In genomic region chr3:94456529-94457000, GRCm38 (mm10) we compare ENCODE assay signal across 8 mouse cellular contexts. TPM values are rescaled to one million over a fixed set of nuclear protein-coding genes. Genes with fewer than 3 reads are reported as not detected.
DNase-seq lines count a peak whose midpoint lies in the region; ATAC-seq and TF ChIP-seq lines count a peak whose summit lies in the region.

No protein-coding gene starts in this region.

- 0 out of 2 replicates have a peak, but pooled peaks cover 5% of the 10 kb centered on the region for H3K4me1 ChIP-seq in forebrain, embryonic 15.5 days
- no peaks in the 10 kb centered on the region for H3K4me1 ChIP-seq in lung, embryonic 15.5 days
- no peaks in the 10 kb centered on the region; the same call in 1 of the 2 replicates for H3K4me1 ChIP-seq in thymus, adult 2 months (replicated peaks; ENCODE audit: control insufficient read depth, insufficient read depth, low read length)

- ATAC-seq in forebrain, embryonic 15.5 days (replicated peaks): peak; percentile 93
- ATAC-seq in lung, embryonic 15.5 days (ENCODE audit: borderline replicate concordance, extremely low read depth, low FRiP score, low TSS enrichment): peak; percentile 92

- no peaks in the 10 kb centered on the region for H3K9me3 ChIP-seq in forebrain, embryonic 15.5 days
- no peaks in the 10 kb centered on the region for H3K9me3 ChIP-seq in lung, embryonic 15.5 days

- peak overlapping the region; percentile 40 for H3K4me3 ChIP-seq in forebrain, embryonic 15.5 days
- H3K4me3 ChIP-seq in layer of hippocampus, adult 2 months: peak overlapping the region; percentile 44
- H3K4me3 ChIP-seq in lung, embryonic 15.5 days: peak overlapping the region; percentile 27
- H3K4me3 ChIP-seq in thymus, adult 2 months (ENCODE audit: control insufficient read depth, insufficient read depth, low read length): 0 out of 2 replicates have a peak overlapping the region, but pooled peaks have one; percentile 16

- H3K4me2 ChIP-seq in forebrain, embryonic 15.5 days (replicated peaks): peak overlapping the region; percentile 39
- H3K4me2 ChIP-seq in lung, embryonic 15.5 days: peak overlapping the region; percentile 51

- intact Hi-C loops in heart, postnatal 36 days (cut with DNase I): loop anchor here (1.0 to 10.0 kb wide), 3 partner anchors 46 to 398 kb away; no protein-coding TSS in a partner anchor

- H3K27ac ChIP-seq in forebrain, embryonic 15.5 days (replicated peaks): peak overlapping the region; percentile 39
- peak overlapping the region; percentile 1; the same call in 1 of the 2 replicates for H3K27ac ChIP-seq in layer of hippocampus, adult 2 months
- no peak overlapping the region for H3K27ac ChIP-seq in lung, embryonic 15.5 days
- no peak overlapping the region for H3K27ac ChIP-seq in thymus, adult 2 months (ENCODE audit: control insufficient read depth, insufficient read depth, low read length)

- DNase-seq in MEL-GATA-1-ER (ENCODE audit: extremely low read depth, low read depth): peak; percentile 86
- peak; percentile 73 for DNase-seq in cerebellum, adult 11-12 months
- DNase-seq in heart, postnatal 36 days: peak; percentile 70 to 74
- peak; percentile 84 to 85 for DNase-seq in layer of hippocampus, adult 2 months (ENCODE audit: low spot score in 2 of 2)
- DNase-seq in ovary, adult 18-20 months (ENCODE audit: low spot score): peak; percentile 72
- peak; percentile 76 for DNase-seq in thymus, adult 2 months

- H3K36me3 ChIP-seq in forebrain, embryonic 15.5 days: no peaks in the 10 kb centered on the region
- H3K36me3 ChIP-seq in lung, embryonic 15.5 days: no peaks in the 10 kb centered on the region
- no peaks in the 10 kb centered on the region for H3K36me3 ChIP-seq in thymus, adult 2 months (ENCODE audit: control insufficient read depth, insufficient read depth, low read length)

- no peaks in the 10 kb centered on the region for H3K27me3 ChIP-seq in forebrain, embryonic 15.5 days
- H3K27me3 ChIP-seq in lung, embryonic 15.5 days: no peaks in the 10 kb centered on the region
- H3K27me3 ChIP-seq in thymus, adult 2 months (ENCODE audit: control insufficient read depth, insufficient read depth, low read length): no peaks in the 10 kb centered on the region

- TF ChIP-seq CTCF in layer of hippocampus, adult 2 months (conservative IDR thresholded peaks at IDR 0.05): peak; percentile 95
- peak; percentile 68; the same call in 1 of the 2 replicates for TF ChIP-seq CTCF in thymus, adult 2 months (IDR thresholded peaks at IDR 0.05; ENCODE audit: borderline replicate concordance, control insufficient read depth, extremely low read depth, insufficient read depth, low read length, poor library complexity)

- TF ChIP-seq POLR2A in thymus, adult 2 months (IDR thresholded peaks at IDR 0.05; ENCODE audit: control insufficient read depth, extremely low read depth, insufficient read depth, low read length, poor library complexity): no peak

- H3K9ac ChIP-seq in forebrain, embryonic 15.5 days (replicated peaks): peak overlapping the region; percentile 12; the same call in 1 of the 2 replicates
- H3K9ac ChIP-seq in lung, embryonic 15.5 days: no peak overlapping the region

- WGBS in forebrain, embryonic 15.5 days: under 1% methylated on average over 12 of the region's 12 CpGs
- whole genome bisulfite sequencing in lung, embryonic 15.5 days: 2% methylated on average over 12 of the region's 12 CpGs
- WGBS in thymus, adult 2 months: 3% methylated on average over 12 of the region's 12 CpGs

RNA-seq across cellular contexts. Expression of gene Oaz3, which starts 12.8 kb away (rescaled TPM):
- 1.6 and 1.7 TPM in 2 replicates for polyA plus RNA-seq in forebrain, embryonic 15.5 days (2015; fragmentation: Nextera tagmentation; extraction: Ambion mirVana)
- not detected for total RNA-seq in heart, postnatal 36 days (2021)
- not detected for total RNA-seq in layer of hippocampus, adult 2 months (2021)
- 0.42 and 0.49 TPM in 2 replicates for polyA plus RNA-seq in lung, embryonic 15.5 days (2015; fragmentation: Nextera tagmentation; extraction: Ambion mirVana)
- polyA plus RNA-seq in thymus, adult 2 months (2012; rRNA removed): 0.43 and 0.71 TPM in 2 replicates

RNA-seq across cellular contexts. Expression of gene Mrpl9, which starts 13.4 kb away (rescaled TPM):
- polyA plus RNA-seq in forebrain, embryonic 15.5 days (2015; fragmentation: Nextera tagmentation; extraction: Ambion mirVana): 61.7 and 62.7 TPM in 2 replicates
- total RNA-seq in heart, postnatal 36 days (2021): 10 to 100 TPM; 68.6 to 74.2 TPM
- total RNA-seq in layer of hippocampus, adult 2 months (2021): 10 to 100 TPM; 41.3 to 44.4 TPM
- 59.5 and 62.6 TPM in 2 replicates for polyA plus RNA-seq in lung, embryonic 15.5 days (2015; fragmentation: Nextera tagmentation; extraction: Ambion mirVana)
- 46.4 and 47.5 TPM in 2 replicates for polyA plus RNA-seq in thymus, adult 2 months (2012; rRNA removed)

RNA-seq across cellular contexts. Expression of gene Celf3, which starts 21.5 kb away (rescaled TPM):
- polyA plus RNA-seq in forebrain, embryonic 15.5 days (2015; fragmentation: Nextera tagmentation; extraction: Ambion mirVana): 331 and 337 TPM in 2 replicates
- total RNA-seq in heart, postnatal 36 days (2021): under 1 TPM in 1 of 2 experiments, not detected in 1; 0.19 TPM
- total RNA-seq in layer of hippocampus, adult 2 months (2021): 100 to 1,000 TPM; 184 to 202 TPM
- polyA plus RNA-seq in lung, embryonic 15.5 days (2015; fragmentation: Nextera tagmentation; extraction: Ambion mirVana): 2.3 and 4.6 TPM in 2 replicates
- 3.0 and 3.3 TPM in 2 replicates for polyA plus RNA-seq in thymus, adult 2 months (2012; rRNA removed)

RNA-seq across cellular contexts. Expression of gene Riiad1, which starts 23.6 kb away (rescaled TPM):
- 14.1 and 18.0 TPM in 2 replicates for polyA plus RNA-seq in forebrain, embryonic 15.5 days (2015; fragmentation: Nextera tagmentation; extraction: Ambion mirVana)
- 1 to 10 TPM in 1 of 2 experiments, under 1 TPM in 1; 0.46 to 1.2 TPM for total RNA-seq in heart, postnatal 36 days (2021)
- total RNA-seq in layer of hippocampus, adult 2 months (2021): 1 to 10 TPM; 5.8 to 7.2 TPM
- polyA plus RNA-seq in lung, embryonic 15.5 days (2015; fragmentation: Nextera tagmentation; extraction: Ambion mirVana): 7.8 and 8.4 TPM in 2 replicates
- 0.50 TPM in 1 of 2 replicates, not detected in the other for polyA plus RNA-seq in thymus, adult 2 months (2012; rRNA removed)

RNA-seq across cellular contexts. Expression of gene Tdrkh, which starts 43.5 kb away (rescaled TPM):
- polyA plus RNA-seq in forebrain, embryonic 15.5 days (2015; fragmentation: Nextera tagmentation; extraction: Ambion mirVana): 65.3 and 65.9 TPM in 2 replicates
- total RNA-seq in heart, postnatal 36 days (2021): 1 to 10 TPM; 4.0 to 5.1 TPM
- 10 to 100 TPM; 41.3 to 47.2 TPM for total RNA-seq in layer of hippocampus, adult 2 months (2021)
- polyA plus RNA-seq in lung, embryonic 15.5 days (2015; fragmentation: Nextera tagmentation; extraction: Ambion mirVana): 11.7 and 11.8 TPM in 2 replicates
- 2.6 and 4.1 TPM in 2 replicates for polyA plus RNA-seq in thymus, adult 2 months (2012; rRNA removed)

Comparison
In these comparisons a context has a peak if more than half of its experiments do, and no peak if none do; other contexts are left out.
1. H3K27ac ChIP-seq: peak in forebrain, embryonic 15.5 days (single experiment) and layer of hippocampus, adult 2 months (single experiment); none in lung, embryonic 15.5 days (single experiment) and thymus, adult 2 months (single experiment).
2. RNA of gene Celf3, which starts 21.5 kb away (polyA plus RNA-seq): 331 to 337 TPM in forebrain, embryonic 15.5 days; 2.3 to 4.6 TPM in lung, embryonic 15.5 days and 3.0 to 3.3 TPM in thymus, adult 2 months; every median in the first group is over 10 times any median in the second.
3. Peak in every context shown above with its lines, with median percentiles within 50 percentile points of each other: DNase-seq and H3K4me3 ChIP-seq.